ENCODE assay signal across 12 mouse cellular contexts in genomic region chr10:60186191-60186945, GRCm38 (mm10). TPM values are rescaled to one million over a fixed set of nuclear protein-coding genes. Genes with fewer than 3 reads are reported as not detected.
A peak's percentile ranks its signal among the peaks of the same experiment; 100 is the strongest.
DNase-seq lines count a peak whose midpoint lies in the region; ATAC-seq lines count a peak whose summit lies in the region.
"Had no signal": no experiment of that assay in that cellular context is flagged by ENCODE, and none has a peak within 500 bp of the region (broad histone marks: within the 10 kb centered on the region; RNA-seq: fewer than 3 reads in every experiment).

No protein-coding gene starts in this region.

- 54% methylated on average over 44 of the region's 44 CpGs for whole genome bisulfite sequencing in heart, embryonic 10.5 days
- 58% methylated on average over 44 of the region's 44 CpGs for WGBS in lung, embryonic 15.5 days
- 84% methylated on average over 44 of the region's 44 CpGs for WGBS in kidney, embryonic 15.5 days

- ATAC-seq in lung, embryonic 15.5 days (ENCODE audit: borderline replicate concordance, extremely low read depth, low FRiP score, low TSS enrichment), result peak; percentile 51; the same call in 1 of the 2 replicates
- ATAC-seq in kidney, embryonic 15.5 days (replicated peaks; ENCODE audit: low FRiP score), result no peak

- peak overlapping the region; percentile 6; the same call in 1 of the 2 replicates for H3K27ac ChIP-seq in heart, embryonic 10.5 days
- H3K27ac ChIP-seq in lung, embryonic 15.5 days, result peak overlapping the region; percentile 46
- H3K27ac ChIP-seq in kidney, embryonic 15.5 days, result no peak overlapping the region
- H3K27ac ChIP-seq: embryonic facial prominence, embryonic 15.5 days; macrophage; stomach, postnatal 0 days had no signal

- 0 out of 2 replicates have a peak overlapping the region, but pooled peaks have one; percentile 3 for H3K4me3 ChIP-seq in heart, embryonic 10.5 days
- H3K4me3 ChIP-seq in lung, embryonic 15.5 days, result no peak overlapping the region
- H3K4me3 ChIP-seq in kidney, embryonic 15.5 days (replicated peaks), result no peak overlapping the region
- H3K4me3 ChIP-seq: embryonic facial prominence, embryonic 15.5 days; myocyte had no signal

- no peaks in the 10 kb centered on the region for H3K9me3 ChIP-seq in heart, embryonic 10.5 days
- H3K9me3 ChIP-seq in lung, embryonic 15.5 days, result no peaks in the 10 kb centered on the region
- H3K9me3 ChIP-seq in kidney, embryonic 15.5 days (replicated peaks), result no peaks in the 10 kb centered on the region
- H3K9me3 ChIP-seq: embryonic facial prominence, embryonic 15.5 days had no signal

- no peak for DNase-seq in heart, embryonic 10.5 days (ENCODE audit: low spot score)
- no peak for DNase-seq in heart, adult 8-10 months (ENCODE audit: low spot score)
- DNase-seq in T-cell, adult 2 months (ENCODE audit: low spot score), result peak; percentile 6
- DNase-seq in cerebellum, postnatal 25 days, result peak; percentile 84 to 90
- DNase-seq in left cerebral cortex, adult 8-10 months (ENCODE audit: low spot score in 2 of 2), result no peak
- no peak for DNase-seq in kidney, postnatal 36 days

- no peak overlapping the region for H3K9ac ChIP-seq in lung, embryonic 15.5 days
- H3K9ac ChIP-seq in kidney, embryonic 15.5 days, result no peak overlapping the region
- H3K9ac ChIP-seq: embryonic facial prominence, embryonic 15.5 days had no signal

- H3K4me1 ChIP-seq in heart, embryonic 10.5 days, result peaks cover under 1% of the 10 kb centered on the region; the same call in 1 of the 2 replicates
- peaks cover 27% of the 10 kb centered on the region for H3K4me1 ChIP-seq in lung, embryonic 15.5 days
- peaks cover 1% of the 10 kb centered on the region for H3K4me1 ChIP-seq in kidney, embryonic 15.5 days

- H3K36me3 ChIP-seq in heart, embryonic 10.5 days, result no peaks in the 10 kb centered on the region
- no peaks in the 10 kb centered on the region for H3K36me3 ChIP-seq in lung, embryonic 15.5 days
- peaks cover 22% of the 10 kb centered on the region for H3K36me3 ChIP-seq in kidney, embryonic 15.5 days

- H3K4me2 ChIP-seq in lung, embryonic 15.5 days, result peak overlapping the region; percentile 48
- no peak overlapping the region for H3K4me2 ChIP-seq in kidney, embryonic 15.5 days
- H3K4me2 ChIP-seq: embryonic facial prominence, embryonic 15.5 days had no signal

- peaks cover 63% of the 10 kb centered on the region for H3K27me3 ChIP-seq in heart, embryonic 10.5 days (ENCODE audit: insufficient read depth, poor library complexity, severe bottlenecking)
- H3K27me3 ChIP-seq in lung, embryonic 15.5 days, result no peaks in the 10 kb centered on the region
- H3K27me3 ChIP-seq in kidney, embryonic 15.5 days, result 0 out of 2 replicates have a peak, but pooled peaks cover 9% of the 10 kb centered on the region
- H3K27me3 ChIP-seq: embryonic facial prominence, embryonic 15.5 days had no signal

RNA-seq across cellular contexts. Expression of gene Chst3, which starts 32.7 kb away (rescaled TPM):
- polyA plus RNA-seq in heart, embryonic 10.5 days (2016; fragmentation: Nextera tagmentation; extraction: Ambion mirVana), result 0.51 and 0.89 TPM in 2 replicates
- total RNA-seq in heart, adult 8-10 months (2022), result 1 to 10 TPM in 1 of 4 experiments, under 1 TPM in 3; 0.65 to 1.2 (median 0.80) TPM
- 2.5 TPM in 2 replicates for polyA plus RNA-seq in lung, embryonic 15.5 days (2015; fragmentation: Nextera tagmentation; extraction: Ambion mirVana)
- polyA plus RNA-seq in kidney, embryonic 15.5 days (2015; fragmentation: Nextera tagmentation; extraction: Ambion mirVana), result 1.6 and 2.0 TPM in 2 replicates
- 1 to 10 TPM; 1.2 to 2.0 (median 1.9) TPM for total RNA-seq in left cerebral cortex, adult 8-10 months (2022)

Comparison
In these comparisons a context has a peak if more than half of its experiments do, and no peak if none do; other contexts are left out.
1. DNase-seq: peak in T-cell, adult 2 months (single experiment) and cerebellum, postnatal 25 days (2 of 2); none in heart, embryonic 10.5 days (single experiment), heart, adult 8-10 months (single experiment), left cerebral cortex, adult 8-10 months (0 of 2) and kidney, postnatal 36 days (0 of 2).